Mouse (Mus musculus) heart, embryonic 14.5 days (tissue): ENCODE measurements around the gene Lrrc4b. TPM values are rescaled to one million over a fixed set of nuclear protein-coding genes. Genes with fewer than 3 reads are reported as not detected.

Experiments
- ATAC-seq: fragments of 200-750 bp; cut with Nextera tagmentation; 2 replicates; pipeline ENCODE4 v1.8.0; 2017; ENCODE audit warnings: low read depth, moderate TSS enrichment; ENCODE audit not compliant: insufficient number of reproducible peaks, insufficient read depth, low FRiP score
- H3K27ac ChIP-seq, 2 experiments: fragments of 200-500 bp in 1 of 2; fragments of 300-500 bp in 1 of 2; sonication (generic) in 1 of 2; replicated peaks in 1 of 2; 2 replicates each; pipeline ENCODE4 v1.5.1; 2012 to 2014; ENCODE audit warnings: low read depth in 2 of 2, low read length in 2 of 2, control low read depth in 1 of 2, mild to moderate bottlenecking in 1 of 2, mixed read lengths in 1 of 2; ENCODE audit not compliant: control insufficient read depth in 1 of 2, insufficient read depth in 1 of 2
- H3K27me3 ChIP-seq: fragments of 300-500 bp; sonication (generic); 2 replicates; pipeline ENCODE4 v1.6.1; 2014; ENCODE audit warnings: mild to moderate bottlenecking, low read length, control low read depth; ENCODE audit not compliant: control insufficient read depth, insufficient read depth
- H3K36me3 ChIP-seq: fragments of 300-500 bp; sonication (generic); 2 replicates; pipeline ENCODE4 v1.6.1; 2014; ENCODE audit warnings: mild to moderate bottlenecking, control low read depth, low read length, mixed read lengths; ENCODE audit not compliant: control insufficient read depth, insufficient read depth
- H3K4me1 ChIP-seq, 2 experiments: fragments of 200-500 bp in 1 of 2; fragments of 300-500 bp in 1 of 2; sonication (generic) in 1 of 2; 2 replicates each; pipeline ENCODE4 v1.6.1; 2012 to 2014; ENCODE audit warnings: low read length in 2 of 2, control low read depth in 1 of 2, mixed read lengths in 1 of 2; ENCODE audit not compliant: control insufficient read depth in 2 of 2, insufficient read depth in 2 of 2
- H3K4me2 ChIP-seq: fragments of 300-500 bp; sonication (generic); 2 replicates; pipeline ENCODE4 v1.6.1; 2014; ENCODE audit warnings: mild to moderate bottlenecking, low read length
- H3K4me3 ChIP-seq, 2 experiments: fragments of 200-500 bp in 1 of 2; fragments of 300-500 bp in 1 of 2; sonication (generic) in 1 of 2; 2 replicates each; pipeline ENCODE4 v1.5.1; 2012 to 2014; ENCODE audit warnings: low read length in 2 of 2, mild to moderate bottlenecking in 2 of 2, control low read depth in 1 of 2, low read depth in 1 of 2, moderate library complexity in 1 of 2; ENCODE audit not compliant: control insufficient read depth in 1 of 2, insufficient read depth in 1 of 2
- H3K9ac ChIP-seq: fragments of 300-500 bp; sonication (generic); 2 replicates; pipeline ENCODE4 v1.6.1; 2014; ENCODE audit warnings: mild to moderate bottlenecking, low read length
- H3K9me3 ChIP-seq: fragments of 300-500 bp; sonication (generic); 2 replicates; pipeline ENCODE4 v1.6.1; 2016; ENCODE audit warnings: low read length, control low read depth; ENCODE audit not compliant: control insufficient read depth
- WGBS: fragments of 180-500 bp; shearing (Covaris S2); extraction: QIAGEN DNeasy Blood & Tissue Kit; methylation state at CpG from one replicate; pipeline ENCODE4 v1.1.7; 2014; 5-methylcytosine and 5-hydroxymethylcytosine counted together
- polyA plus RNA-seq: library from polyadenylated mRNA; unstranded; fragments of >200 nt; fragmentation: Nextera tagmentation; extraction: Ambion mirVana; gene quantifications from 2 replicates; pipeline ENCODE4 v1.2.1, GENCODE M21; 2014

Lrrc4b gene
- polyA plus RNA-seq, 1 experiment from 2014 or later = 4.5 TPM

DNA sequence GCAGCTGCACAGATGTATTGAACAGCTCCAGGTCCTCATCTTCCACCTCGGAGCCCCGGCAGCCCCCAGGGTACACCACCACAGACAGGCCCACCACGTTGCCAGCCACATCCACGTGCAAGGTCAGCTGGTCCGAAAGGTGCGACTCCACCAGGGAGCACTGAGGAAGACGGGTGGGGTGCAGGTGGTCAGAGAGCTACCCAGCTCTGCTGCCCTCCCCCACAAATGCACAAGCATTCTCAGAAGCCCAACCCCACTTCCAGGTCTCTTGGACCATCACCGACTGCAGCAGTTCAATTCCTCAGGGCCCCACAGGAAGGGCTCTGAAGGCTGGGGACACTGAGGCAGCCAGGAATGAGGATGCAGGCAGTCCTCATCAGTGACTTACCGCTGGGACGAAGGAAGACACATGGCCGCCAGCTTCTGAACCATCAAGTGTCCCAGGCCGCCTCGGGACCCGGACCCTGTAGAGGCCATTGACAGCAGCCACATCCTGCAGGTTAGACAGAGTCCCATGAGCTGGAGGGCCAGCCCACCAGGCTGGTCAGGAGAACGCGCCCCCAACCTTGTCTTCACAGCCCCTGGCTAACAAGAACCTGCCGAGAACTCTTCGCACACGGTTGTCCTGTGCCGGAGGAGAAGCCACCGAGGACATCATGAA lies 63.5 kb downstream of the Lrrc4b start:
- H3K36me3 ChIP-seq = peaks cover 60% of the 10 kb centered on the region
- WGBS = 93% methylated on average over 21 of the region's 21 CpGs

DNA sequence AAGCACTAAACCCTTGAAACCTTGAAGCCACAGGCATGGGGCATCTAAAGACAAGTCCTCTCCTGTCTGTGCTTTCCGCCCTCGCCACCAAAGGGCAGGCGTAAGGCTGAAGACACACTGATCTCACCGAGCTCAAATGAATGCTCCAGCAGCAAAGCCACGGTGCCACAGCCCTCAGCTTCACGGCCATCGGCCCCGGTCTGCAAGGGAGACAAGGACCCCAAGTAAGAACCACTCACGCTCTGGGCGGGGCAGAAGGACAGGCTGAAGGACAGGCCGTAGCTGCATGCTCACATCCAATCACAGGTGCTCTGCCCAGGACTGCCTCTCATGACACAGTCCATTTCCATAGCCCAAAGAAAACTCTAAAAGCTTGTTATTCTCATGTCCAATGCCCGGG lies 65.9 kb downstream of the Lrrc4b start:
- Histone ChIP-seq H3K4me2 (no peak overlapping the region), H3K36me3 (peaks cover 46% of the 10 kb centered on the region), H3K4me3 (no peak overlapping the region), H3K4me1 (peaks cover 9 to 13% of the 10 kb centered on the region in 2 experiments), H3K27me3 (0 out of 2 replicates have a peak, but pooled peaks cover 4% of the 10 kb centered on the region), H3K9me3 (no peaks in the 10 kb centered on the region), H3K27ac (no peak overlapping the region), H3K9ac (no peak overlapping the region)
- ATAC-seq = no peak
- WGBS = 87% methylated on average over 12 of the region's 12 CpGs

More for the DNA sequence above, 63.5 kb downstream of the Lrrc4b start:
- H3K27ac ChIP-seq = no peak overlapping the region
- H3K9me3 ChIP-seq = no peaks in the 10 kb centered on the region
- H3K4me3 ChIP-seq = no peak overlapping the region
- peaks cover 9 to 13% of the 10 kb centered on the region in 2 experiments for H3K4me1 ChIP-seq
- H3K27me3 ChIP-seq = no peaks in the 10 kb centered on the region
- no peak overlapping the region for H3K4me2 ChIP-seq
- H3K9ac ChIP-seq = no peak overlapping the region
- no peak for ATAC-seq

DNA sequence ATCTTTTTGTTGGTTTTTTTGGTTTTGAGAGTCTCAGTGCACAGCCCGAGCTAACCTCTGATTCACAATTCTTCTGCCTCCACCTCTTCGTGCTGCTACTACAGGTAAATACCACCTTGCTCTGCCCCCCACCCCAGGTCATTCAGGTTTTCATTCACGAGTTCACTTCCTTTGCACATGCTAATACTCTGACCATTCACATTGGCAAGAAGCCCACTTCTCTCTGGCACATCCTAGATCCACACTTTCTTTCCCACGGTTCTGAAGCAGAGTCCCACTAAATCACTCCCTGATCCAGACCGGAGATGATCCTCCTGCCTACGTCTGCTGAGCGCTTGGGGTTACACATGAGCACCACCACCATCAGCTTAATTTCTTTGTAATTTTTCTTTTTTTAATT lies 66.3 kb downstream of the Lrrc4b start:
- H3K4me3 ChIP-seq = peak overlapping the region in 1 of 2 experiments; percentile 76; a peak in 1 of 4 replicates
- peaks cover 9 to 11% of the 10 kb centered on the region in 2 experiments for H3K4me1 ChIP-seq
- no peaks in the 10 kb centered on the region for H3K9me3 ChIP-seq
- H3K4me2 ChIP-seq = peak overlapping the region; percentile 85
- no peak overlapping the region for H3K27ac ChIP-seq
- peak overlapping the region; percentile 83 for H3K9ac ChIP-seq
- 0 out of 2 replicates have a peak, but pooled peaks cover 7% of the 10 kb centered on the region for H3K27me3 ChIP-seq
- peaks cover 42% of the 10 kb centered on the region for H3K36me3 ChIP-seq
- 85% methylated on average over 7 of the region's 7 CpGs for WGBS
- no peak for ATAC-seq

DNA sequence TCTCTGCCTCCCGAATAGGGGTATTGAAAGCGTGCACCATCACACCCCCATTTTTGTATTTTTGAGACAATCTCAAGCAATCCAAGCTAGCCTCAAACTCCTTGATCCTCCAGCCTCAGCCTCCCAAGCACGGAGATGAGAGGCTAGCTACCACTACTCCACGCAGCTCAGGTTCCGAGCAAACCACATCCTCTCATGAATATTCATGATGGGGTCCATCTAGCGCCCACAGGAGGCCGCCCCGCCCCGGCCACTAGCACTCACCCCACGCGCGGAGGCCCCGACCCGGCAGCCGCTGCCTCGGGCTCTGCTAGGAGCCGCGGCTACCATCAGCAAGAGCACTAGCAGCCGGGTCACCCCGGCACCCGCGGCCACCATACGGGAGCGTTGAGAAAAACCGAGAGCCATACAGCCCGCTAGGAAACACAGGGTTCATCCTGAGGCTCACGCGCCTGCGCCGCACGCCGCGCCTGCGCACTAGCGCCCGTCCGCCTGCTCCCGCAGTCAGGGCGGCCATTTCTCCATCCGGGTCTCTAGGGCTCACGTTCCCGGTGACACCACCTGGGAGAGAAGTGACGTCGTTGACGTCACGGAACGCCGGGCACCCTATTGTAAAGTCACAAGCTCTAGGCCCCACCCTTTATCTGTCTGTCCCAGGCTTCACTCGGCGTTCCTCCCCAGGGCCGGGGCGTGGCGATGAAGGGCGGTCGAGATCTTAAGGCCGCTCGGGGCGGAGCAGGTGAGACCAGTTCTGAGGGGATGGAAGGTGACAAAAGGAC lies 67.4 kb downstream of the Lrrc4b start, which contains the start of the genes Emc10 and Fam71e1:
Emc10 (minus strand) TSS at position 538 of the 779 bp plus-strand sequence.
Fam71e1 (plus strand) TSS at position 590 of the 779 bp plus-strand sequence.
- H3K4me1 ChIP-seq = peaks cover 7 to 8% of the 10 kb centered on the region in 2 experiments
- H3K9me3 ChIP-seq = no peaks in the 10 kb centered on the region
- H3K9ac ChIP-seq = peak within 1 kb of the TSS; percentile 83
- ATAC-seq = peak; percentile 91
- peak within 1 kb of the TSS; percentile 69 to 76 for H3K4me3 ChIP-seq
- H3K36me3 ChIP-seq = peaks cover 31% of the 10 kb centered on the region
- H3K27ac ChIP-seq = peak within 1 kb of the TSS; percentile 79 to 91
- peaks cover 9% of the 10 kb centered on the region; the same call in 1 of the 2 replicates for H3K27me3 ChIP-seq
- peak within 1 kb of the TSS; percentile 85 for H3K4me2 ChIP-seq
- WGBS = under 1% methylated on average over 58 of the region's 58 CpGs

DNA sequence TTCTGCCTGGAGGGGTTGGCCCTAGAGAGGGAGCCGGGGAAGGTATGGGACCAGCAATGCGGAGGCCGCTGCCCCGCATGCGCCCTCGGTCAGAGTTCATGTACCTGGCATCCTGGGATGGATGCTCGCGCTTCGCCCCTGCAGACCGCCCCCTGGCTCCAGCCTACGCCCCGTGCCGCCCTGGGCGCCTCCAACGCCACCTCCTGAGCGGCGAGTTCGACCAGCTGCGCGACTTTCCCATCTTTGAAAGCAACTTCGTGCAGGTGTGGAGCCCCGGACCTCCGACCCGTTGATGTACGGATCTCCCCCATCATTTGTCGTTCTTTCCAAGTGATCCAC lies 67.9 kb downstream of the Lrrc4b start:
- H3K9ac ChIP-seq = peak overlapping the region; percentile 83
- peak overlapping the region; percentile 85 for H3K4me2 ChIP-seq
- WGBS = 1% methylated on average over 25 of the region's 26 CpGs
- H3K9me3 ChIP-seq = no peaks in the 10 kb centered on the region
- ATAC-seq = no peak
- H3K27me3 ChIP-seq = peaks cover 9% of the 10 kb centered on the region; the same call in 1 of the 2 replicates
- H3K36me3 ChIP-seq = peaks cover 25% of the 10 kb centered on the region
- peak overlapping the region; percentile 66 to 91 for H3K27ac ChIP-seq
- H3K4me1 ChIP-seq = peaks cover 7 to 8% of the 10 kb centered on the region in 2 experiments
- peak overlapping the region; percentile 69 to 76 for H3K4me3 ChIP-seq

DNA sequence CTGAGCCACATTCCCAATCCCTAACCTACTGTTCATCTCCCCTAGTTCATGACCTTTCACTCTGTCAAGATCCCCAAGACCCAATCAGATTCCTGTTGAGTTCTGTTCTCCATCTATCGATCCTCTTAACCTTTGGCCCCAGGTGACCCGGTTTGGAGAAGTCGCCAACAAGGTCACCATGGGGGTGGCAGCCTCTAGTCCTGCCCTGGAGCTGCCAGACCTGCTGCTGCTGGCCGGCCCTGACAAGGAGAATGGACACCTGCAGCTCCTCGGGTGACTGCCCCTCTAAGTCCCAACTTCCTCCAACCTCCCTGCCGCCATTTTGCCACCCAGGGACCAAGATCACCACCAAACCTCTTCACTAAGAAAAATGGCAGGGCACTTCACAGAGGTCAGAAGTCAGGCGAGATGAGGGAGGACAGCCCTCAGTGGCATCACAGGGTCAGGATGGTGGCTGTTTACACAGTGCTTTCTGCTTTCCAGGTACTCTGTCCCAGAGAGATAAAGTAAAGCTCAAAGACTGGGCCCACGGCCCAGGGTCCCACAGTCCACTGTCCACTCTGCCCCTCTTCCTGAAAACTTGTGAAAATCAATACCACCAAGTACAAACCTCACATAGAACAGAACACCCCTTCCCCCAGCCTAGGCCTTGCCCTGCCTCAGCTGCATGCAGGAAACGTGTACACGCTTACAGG lies 68.7 kb downstream of the Lrrc4b start:
- peaks cover 9% of the 10 kb centered on the region; the same call in 1 of the 2 replicates for H3K27me3 ChIP-seq
- no peaks in the 10 kb centered on the region for H3K9me3 ChIP-seq
- H3K36me3 ChIP-seq = peaks cover 18% of the 10 kb centered on the region; the same call in 1 of the 2 replicates
- no peak for ATAC-seq
- no peak overlapping the region for H3K27ac ChIP-seq
- 84% methylated on average over 10 of the region's 10 CpGs for WGBS
- H3K4me1 ChIP-seq = peaks cover 7 to 8% of the 10 kb centered on the region in 2 experiments
- peak overlapping the region; percentile 85 for H3K4me2 ChIP-seq
- no peak overlapping the region for H3K9ac ChIP-seq
- 0 out of 4 replicates have a peak overlapping the region, but pooled peaks of 1 of the 2 experiments have one; percentile 76 for H3K4me3 ChIP-seq

DNA sequence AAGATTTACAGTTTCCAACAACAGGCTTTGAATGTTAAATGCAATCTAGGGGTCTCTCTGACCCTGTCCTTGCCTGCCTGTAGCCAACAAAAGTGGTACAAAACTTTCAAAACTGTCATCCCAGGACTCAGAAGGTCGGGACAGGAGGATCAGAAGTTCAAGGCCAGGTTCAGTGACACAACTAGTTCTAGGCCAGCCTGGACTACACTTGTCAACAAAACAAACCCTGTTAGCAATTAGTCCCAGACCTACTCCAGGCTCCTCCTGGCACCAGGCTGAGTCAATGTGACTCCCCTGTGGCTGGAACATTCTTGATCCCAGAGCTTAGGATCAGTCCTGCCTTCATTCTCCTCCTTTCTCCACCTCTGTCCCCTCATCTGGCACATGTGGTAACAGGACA lies 70.1 kb downstream of the Lrrc4b start:
- Histone ChIP-seq H3K9ac (no peak overlapping the region), H3K27me3 (peaks cover 9% of the 10 kb centered on the region; the same call in 1 of the 2 replicates), H3K9me3 (no peaks in the 10 kb centered on the region), H3K27ac (no peak overlapping the region), H3K4me1 (peaks cover 7 to 8% of the 10 kb centered on the region in 2 experiments), H3K4me3 (no peak overlapping the region), H3K36me3 (peaks cover 7% of the 10 kb centered on the region; the same call in 1 of the 2 replicates), H3K4me2 (no peak overlapping the region)
- WGBS = 70% methylated on average over 1 of the region's 1 CpGs
- ATAC-seq = no peak
